Mouse (Mus musculus) ES-E14 (cell line): Measurements from ENCODE around the gene Gm11127.
"Not testable (repeated sequence)": the region's sequence is repeated elsewhere in the genome, so short reads cannot be mapped to it uniquely, and the experiment has no call there.

ENCODE experiments used
- CHD2 ChIP-seq: IDR thresholded peaks from 2 replicates; pipeline ENCODE4 v1.6.1; 2014; ENCODE audit warnings: mild to moderate bottlenecking, low read depth, low read length, inconsistent platforms
- HCFC1 ChIP-seq: IDR thresholded peaks from 2 replicates; pipeline ENCODE4 v1.6.1; 2012; ENCODE audit warnings: low read length, inconsistent platforms, borderline replicate concordance; ENCODE audit not compliant: insufficient read depth
- ZC3H11A ChIP-seq: IDR thresholded peaks from 2 replicates; pipeline ENCODE4 v1.6.1; 2012; ENCODE audit warnings: low read depth, mild to moderate bottlenecking, inconsistent platforms, low read length, borderline replicate concordance
- ZNF384 ChIP-seq: IDR thresholded peaks from 2 replicates; pipeline ENCODE4 v1.6.1; 2012; ENCODE audit warnings: low read depth, low read length, inconsistent platforms

DNA sequence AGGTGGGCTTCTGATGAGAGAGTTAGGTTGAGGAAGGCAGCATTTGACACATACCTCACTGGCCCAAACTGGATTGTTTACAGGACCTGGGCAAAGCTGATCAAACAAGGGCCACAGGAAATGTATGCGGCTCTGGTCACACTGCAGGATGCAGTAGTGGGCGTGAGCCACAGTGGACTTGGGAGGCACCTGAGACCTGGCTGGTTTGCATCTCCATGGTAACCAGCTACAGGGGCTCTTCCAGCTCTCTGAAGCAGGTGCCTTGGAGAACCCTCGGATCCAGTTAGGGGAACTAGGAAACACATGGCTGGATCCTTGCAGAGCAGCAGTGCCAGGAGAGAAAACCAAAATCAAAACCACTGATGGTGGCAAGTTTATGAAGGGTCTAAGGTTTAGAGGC lies 23.6 kb downstream of the Gm11127 start:
- TF ChIP-seq ZC3H11A, ZNF384, HCFC1, CHD2: not testable (repeated sequence)
